Mouse (Mus musculus) midbrain, postnatal 0 days (tissue): ENCODE measurements around the gene Camk1g. TPM values are rescaled to one million over a fixed set of nuclear protein-coding genes. Genes with fewer than 3 reads are reported as not detected.

Experiments used
- ATAC-seq: fragments of 200-750 bp; cut with Nextera tagmentation; 2 replicates; pipeline ENCODE4 v1.8.0; 2017; ENCODE audit warnings: moderate number of reproducible peaks, mild to moderate bottlenecking, moderate TSS enrichment, moderate library complexity; ENCODE audit not compliant: low FRiP score
- DNase-seq: peaks from one replicate; pipeline ENCODE4 v3.0.0-alpha.2; 2015; ENCODE audit warnings: low spot score
- H3K27ac ChIP-seq: fragments of 300-500 bp; sonication (generic); 2 replicates; pipeline ENCODE4 v1.5.1; 2014; ENCODE audit warnings: low read depth, mild to moderate bottlenecking, low read length, mixed read lengths
- H3K27me3 ChIP-seq: fragments of 300-500 bp; sonication (generic); 2 replicates; pipeline ENCODE4 v1.6.1; 2014; ENCODE audit warnings: low read length, control low read depth, mixed read lengths; ENCODE audit not compliant: insufficient read depth
- H3K36me3 ChIP-seq: fragments of 300-500 bp; sonication (generic); 2 replicates; pipeline ENCODE4 v1.6.1; 2014; ENCODE audit warnings: low read length, control low read depth, mixed read lengths; ENCODE audit not compliant: insufficient read depth
- H3K4me1 ChIP-seq: fragments of 300-500 bp; sonication (generic); 2 replicates; pipeline ENCODE4 v1.6.1; 2014; ENCODE audit warnings: mild to moderate bottlenecking, control low read depth, antibody characterized with exemption, low read length, mixed read lengths; ENCODE audit not compliant: insufficient read depth
- H3K4me2 ChIP-seq: fragments of 300-500 bp; sonication (generic); 2 replicates; pipeline ENCODE4 v1.6.1; 2014; ENCODE audit warnings: low read depth, mild to moderate bottlenecking, low read length, mixed read lengths; ENCODE audit not compliant: poor library complexity, severe bottlenecking
- H3K4me3 ChIP-seq: fragments of 300-500 bp; sonication (generic); 2 replicates; pipeline ENCODE4 v1.5.1; 2014; ENCODE audit warnings: low read depth, mild to moderate bottlenecking, low read length, moderate library complexity
- H3K9ac ChIP-seq: fragments of 300-500 bp; sonication (generic); replicated peaks from 2 replicates; pipeline ENCODE4 v1.6.1; 2014; ENCODE audit warnings: mild to moderate bottlenecking, low read length, moderate library complexity, mixed read lengths; ENCODE audit not compliant: poor library complexity, severe bottlenecking
- H3K9me3 ChIP-seq: fragments of 300-500 bp; sonication (generic); 2 replicates; pipeline ENCODE4 v1.6.1; 2016; ENCODE audit warnings: low read length, control low read depth
- CTCF ChIP-seq: IDR thresholded peaks from 2 replicates; pipeline ENCODE4 v1.5.1; 2016; ENCODE audit warnings: antibody characterized with exemption, mild to moderate bottlenecking
- WGBS: fragments of 180-500 bp; shearing (Covaris S2); extraction: QIAGEN DNeasy Blood & Tissue Kit; methylation state at CpG from one replicate; pipeline ENCODE4 v1.1.7; 2014; 5-methylcytosine and 5-hydroxymethylcytosine counted together
- polyA plus RNA-seq: library from polyadenylated mRNA; unstranded; fragments of >200 nt; fragmentation: Nextera tagmentation; extraction: Ambion mirVana; gene quantifications from 2 replicates; pipeline ENCODE4 v1.2.1, GENCODE M21; 2015
- total RNA-seq: library from RNA; depleted of rRNA; stranded (reverse); fragments of >200 nt; gene quantifications from 2 replicates; pipeline ENCODE4 v1.2.3, GENCODE M21; 2014

Gene Camk1g
- total and polyA plus RNA-seq, 2 experiments from 2014 or later, result 46.6 to 48.1 TPM

GRCm38 (mm10) chr1:193315705-193316357, 54.3 kb downstream of the Camk1g start:
- H3K4me2 ChIP-seq, result no peak overlapping the region
- no peaks in the 10 kb centered on the region for H3K36me3 ChIP-seq
- DNase-seq (peak; percentile 65), ATAC-seq (no peak)
- TF ChIP-seq CTCF, result no peak
- 61% methylated on average over 5 of the region's 5 CpGs for WGBS
- no peak overlapping the region for H3K27ac ChIP-seq
- no peaks in the 10 kb centered on the region for H3K9me3 ChIP-seq
- H3K4me1 ChIP-seq, result 0 out of 2 replicates have a peak, but pooled peaks cover 5% of the 10 kb centered on the region
- H3K9ac ChIP-seq, result no peak overlapping the region
- no peak overlapping the region for H3K4me3 ChIP-seq
- H3K27me3 ChIP-seq, result no peaks in the 10 kb centered on the region

GRCm38 (mm10) chr1:193311596-193311995, 58.5 kb downstream of the Camk1g start:
- no peak for TF ChIP-seq CTCF
- Histone ChIP-seq H3K4me3 (no peak overlapping the region), H3K27ac (no peak overlapping the region), H3K4me2 (no peak overlapping the region), H3K27me3 (no peaks in the 10 kb centered on the region), H3K36me3 (no peaks in the 10 kb centered on the region), H3K9me3 (no peaks in the 10 kb centered on the region), H3K4me1 (no peaks in the 10 kb centered on the region), H3K9ac (no peak overlapping the region)
- DNase-seq (no peak), ATAC-seq (no peak)
- WGBS, result 93% methylated on average over 1 of the region's 1 CpGs

GRCm38 (mm10) chr1:193310519-193311085, 59.5 kb downstream of the Camk1g start:
- no peak overlapping the region for H3K9ac ChIP-seq
- H3K27ac ChIP-seq, result no peak overlapping the region
- H3K36me3 ChIP-seq, result no peaks in the 10 kb centered on the region
- no peak overlapping the region for H3K4me3 ChIP-seq
- no peaks in the 10 kb centered on the region for H3K27me3 ChIP-seq
- WGBS, result 88% methylated on average over 3 of the region's 3 CpGs
- DNase-seq, result no peak
- no peak for ATAC-seq
- no peaks in the 10 kb centered on the region for H3K9me3 ChIP-seq
- no peak for TF ChIP-seq CTCF
- no peak overlapping the region for H3K4me2 ChIP-seq
- H3K4me1 ChIP-seq, result no peaks in the 10 kb centered on the region

- DNase-seq, result no peak
- Histone ChIP-seq H3K9me3 (no peaks in the 10 kb centered on the region), H3K9ac (no peak overlapping the region), H3K4me3 (no peak overlapping the region), H3K4me2 (no peak overlapping the region), H3K36me3 (no peaks in the 10 kb centered on the region), H3K4me1 (no peaks in the 10 kb centered on the region), H3K27ac (no peak overlapping the region), H3K27me3 (no peaks in the 10 kb centered on the region)
- 76% methylated on average over 1 of the region's 1 CpGs for WGBS
- ATAC-seq, result no peak
- no peak for TF ChIP-seq CTCF
Measured at GRCm38 (mm10) chr1:193309785-193310518, 60.1 kb downstream of the Camk1g start.

GRCm38 (mm10) chr1:193306832-193307231, 63.3 kb downstream of the Camk1g start:
- no peak overlapping the region for H3K9ac ChIP-seq
- DNase-seq, result no peak
- H3K4me1 ChIP-seq, result no peaks in the 10 kb centered on the region
- H3K9me3 ChIP-seq, result no peaks in the 10 kb centered on the region
- H3K36me3 ChIP-seq, result no peaks in the 10 kb centered on the region
- no peaks in the 10 kb centered on the region for H3K27me3 ChIP-seq
- H3K27ac ChIP-seq, result no peak overlapping the region
- no peak for ATAC-seq
- H3K4me2 ChIP-seq, result no peak overlapping the region
- WGBS, result 97% methylated on average over 2 of the region's 2 CpGs
- TF ChIP-seq CTCF, result no peak
- H3K4me3 ChIP-seq, result no peak overlapping the region

- WGBS, result 9% methylated on average over 7 of the region's 7 CpGs
- DNase-seq (peak; percentile 71), ATAC-seq (no peak)
- H3K4me1 ChIP-seq, result no peaks in the 10 kb centered on the region
- no peaks in the 10 kb centered on the region for H3K9me3 ChIP-seq
- no peaks in the 10 kb centered on the region for H3K36me3 ChIP-seq
- no peak overlapping the region for H3K27ac ChIP-seq
- no peak overlapping the region for H3K4me3 ChIP-seq
- no peak for TF ChIP-seq CTCF
- no peaks in the 10 kb centered on the region for H3K27me3 ChIP-seq
- no peak overlapping the region for H3K9ac ChIP-seq
- H3K4me2 ChIP-seq, result no peak overlapping the region
Measured at GRCm38 (mm10) chr1:193305386-193305785, 64.7 kb downstream of the Camk1g start.
